Mouse (Mus musculus): Measurements from ENCODE around the gene Slc2a3.
A peak's percentile ranks its signal among the peaks of the same experiment; 100 is the strongest.
"Not testable (repeated sequence)": the region's sequence is repeated elsewhere in the genome, so short reads cannot be mapped to it uniquely, and the experiment has no call there.

Slc2a3 gene

GRCm38 (mm10) chr6:122763844-122764445 is 37.5 kb downstream of the Slc2a3 start:
- DNase-seq = peak; percentile 28 to 42

GRCm38 (mm10) chr6:122762952-122763700 is 38.3 kb downstream of the Slc2a3 start:
- no peak for DNase-seq

DNA sequence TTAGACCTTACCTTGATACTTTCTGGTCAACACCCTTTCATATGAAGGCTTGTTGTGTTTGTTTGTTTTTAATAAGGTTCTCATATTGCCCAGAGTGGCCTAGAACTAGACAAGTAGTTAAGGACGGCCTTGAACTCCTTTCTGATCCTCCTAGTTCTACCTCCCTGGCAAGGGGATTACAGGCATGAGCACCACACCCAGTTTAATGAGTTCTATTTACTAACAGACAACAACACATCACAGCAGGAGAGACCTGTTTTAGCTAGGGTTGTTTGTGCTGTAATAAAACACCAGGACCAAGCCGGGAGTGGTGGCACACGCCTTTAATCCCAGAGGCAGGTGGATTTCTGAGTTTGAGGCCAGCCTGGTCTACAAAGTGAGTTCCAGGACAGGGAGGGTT is 39.0 kb downstream of the Slc2a3 start:
- no peak for DNase-seq

- DNase-seq = no peak
Measured at GRCm38 (mm10) chr6:122761901-122762300, 39.5 kb downstream of the Slc2a3 start.

- DNase-seq = peak; percentile 90 to 93
Measured at GRCm38 (mm10) chr6:122761011-122761599, 40.3 kb downstream of the Slc2a3 start.

DNA sequence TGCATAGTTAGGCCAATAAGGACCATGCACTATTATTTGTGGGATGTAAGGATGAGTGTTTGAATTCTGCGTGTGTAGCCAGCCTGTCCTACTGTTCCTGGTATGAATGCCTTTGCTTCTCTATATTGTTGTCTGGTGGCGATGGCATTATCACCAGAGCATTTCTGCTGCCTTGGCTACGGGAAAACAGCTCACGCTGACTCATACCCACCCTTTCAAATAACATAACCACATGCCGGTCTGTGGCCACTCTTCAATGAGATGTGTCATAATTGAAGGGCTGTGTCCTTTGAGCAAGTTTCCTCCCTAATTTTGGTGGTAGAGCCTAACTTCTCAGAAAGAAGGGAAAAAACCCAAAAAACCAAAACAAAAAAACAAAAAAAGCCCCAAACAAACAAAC is 42.7 kb downstream of the Slc2a3 start:
- DNase-seq = no peak

DNA sequence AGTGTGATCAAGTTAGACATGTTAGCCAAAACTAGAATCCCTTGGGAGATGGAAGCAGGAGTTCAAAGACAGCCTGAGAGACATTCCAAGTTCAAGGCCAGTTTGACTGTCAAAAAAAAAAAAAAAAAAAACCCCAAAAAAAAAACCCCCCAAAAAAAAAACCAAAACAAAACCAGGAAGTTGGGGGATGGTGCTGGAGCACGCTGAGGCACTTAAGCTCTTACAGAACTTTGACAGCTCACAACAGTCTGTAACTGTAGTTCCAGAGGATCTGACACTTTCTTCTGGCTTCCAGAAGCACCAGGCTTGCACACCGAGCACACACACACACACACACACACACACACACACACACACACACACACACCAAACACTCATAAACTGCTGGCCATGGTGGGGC is 45.5 kb downstream of the Slc2a3 start:
- DNase-seq = no peak

- no peak for DNase-seq
Measured at GRCm38 (mm10) chr6:122750579-122750978, 50.9 kb downstream of the Slc2a3 start.

- DNase-seq = no peak
Measured at GRCm38 (mm10) chr6:122744505-122745249, 56.8 kb downstream of the Slc2a3 start.

- DNase-seq = peak; percentile 34 to 40
Measured at GRCm38 (mm10) chr6:122743353-122743752, 58.1 kb downstream of the Slc2a3 start.

DNA sequence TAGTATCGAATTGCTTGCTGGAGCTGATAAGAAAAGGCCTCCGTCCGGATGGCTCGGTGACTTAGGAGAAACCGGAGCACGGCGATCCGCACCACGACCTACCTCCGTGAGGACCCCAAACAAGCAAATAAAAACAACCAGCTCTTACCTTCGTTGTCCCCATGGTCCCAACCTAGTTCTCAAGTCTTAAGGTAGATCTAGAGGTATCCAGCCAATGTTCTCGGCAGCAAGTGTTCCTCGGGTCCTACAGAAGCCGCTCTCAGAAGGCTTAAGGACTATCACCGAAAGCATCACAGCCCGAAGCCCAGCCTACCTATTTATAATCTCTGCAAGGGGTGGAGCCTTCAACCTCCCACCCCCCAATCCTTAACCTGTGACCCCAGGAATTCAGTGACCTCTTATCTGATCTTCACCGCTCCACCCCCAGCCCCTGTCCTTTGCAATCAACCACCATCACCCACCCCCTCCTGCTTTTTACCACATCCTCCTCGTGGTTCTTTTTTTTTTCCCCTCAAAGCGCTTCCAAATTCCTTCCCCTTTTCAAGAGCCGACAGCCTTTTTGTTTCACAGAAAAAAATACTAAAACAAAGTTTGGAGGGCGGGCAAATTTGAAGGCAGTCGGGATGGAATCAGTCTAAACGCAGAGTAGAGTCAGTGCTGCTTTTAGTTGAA is 59.1 kb downstream of the Slc2a3 start:
- DNase-seq = peak; percentile 75 to 80

GRCm38 (mm10) chr6:122741460-122742227 is 59.8 kb downstream of the Slc2a3 start:
- DNase-seq = peak; percentile 59 to 64

GRCm38 (mm10) chr6:122739952-122740351 is 61.5 kb downstream of the Slc2a3 start:
- DNase-seq = peak; percentile 87 to 89

DNA sequence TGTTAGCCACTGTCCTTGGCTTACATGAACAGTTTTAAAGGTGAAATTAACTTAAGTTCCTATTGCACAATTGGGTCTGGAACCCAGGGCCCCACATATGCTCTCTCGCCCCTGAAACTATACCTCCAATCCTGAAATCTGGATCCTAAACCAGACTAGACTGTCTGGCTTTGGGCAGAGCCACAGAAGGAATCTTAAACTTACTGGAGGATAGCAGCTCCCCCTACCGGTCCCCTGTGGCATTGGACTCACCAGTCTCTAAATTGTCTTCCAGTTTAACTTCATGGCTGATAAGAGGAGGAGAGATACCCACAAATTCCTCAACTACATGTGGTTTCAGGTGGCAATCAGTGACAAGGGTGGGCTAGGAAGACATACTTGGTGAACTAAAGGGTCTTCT is 81.5 kb downstream of the Slc2a3 start:
- DNase-seq = peak; percentile 81 to 85

DNA sequence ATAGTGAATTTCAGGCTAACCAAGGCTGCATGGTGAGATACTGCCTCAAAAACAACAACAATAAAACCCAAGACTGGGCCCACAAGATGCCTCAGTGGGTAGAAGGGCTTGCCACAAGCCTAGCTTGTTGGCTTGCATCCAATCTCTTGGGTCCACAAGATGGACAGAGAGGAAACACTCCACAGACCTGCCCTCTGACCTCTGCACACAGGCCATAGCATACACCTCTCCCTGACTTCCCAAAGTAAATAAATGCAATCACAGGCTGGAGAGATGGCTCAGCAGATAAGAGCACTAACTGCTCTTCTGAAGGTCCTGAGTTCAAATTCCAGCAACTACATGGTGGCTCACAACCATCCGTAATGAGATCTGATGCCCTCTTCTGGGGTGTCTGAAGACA is 83.2 kb downstream of the Slc2a3 start:
- not testable (repeated sequence) for DNase-seq

GRCm38 (mm10) chr6:122715886-122716285 is 85.6 kb downstream of the Slc2a3 start:
- peak in 1 of 2 experiments; percentile 11 for DNase-seq

GRCm38 (mm10) chr6:122714707-122715365 is 86.6 kb downstream of the Slc2a3 start:
- DNase-seq = no peak

DNA sequence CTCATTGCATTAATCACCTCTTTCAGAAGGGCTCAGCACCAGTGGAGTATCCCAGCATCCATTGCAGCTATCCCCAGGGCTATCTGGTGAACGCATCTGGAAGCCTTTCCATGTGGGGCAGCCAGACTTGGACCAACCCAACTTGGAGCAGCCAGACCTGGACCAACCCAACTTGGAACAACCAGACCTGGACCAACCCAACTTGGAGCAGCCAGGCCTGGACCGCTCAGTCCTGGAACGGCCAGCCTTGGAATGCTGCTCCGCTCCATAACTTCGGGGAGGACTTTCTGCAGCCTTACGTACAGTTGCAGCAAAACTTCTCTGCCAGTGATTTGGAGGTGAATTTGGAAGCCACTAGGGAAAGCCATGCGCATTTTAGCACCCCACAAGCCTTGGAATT is 88.3 kb downstream of the Slc2a3 start:
- DNase-seq = not testable (repeated sequence)

DNA sequence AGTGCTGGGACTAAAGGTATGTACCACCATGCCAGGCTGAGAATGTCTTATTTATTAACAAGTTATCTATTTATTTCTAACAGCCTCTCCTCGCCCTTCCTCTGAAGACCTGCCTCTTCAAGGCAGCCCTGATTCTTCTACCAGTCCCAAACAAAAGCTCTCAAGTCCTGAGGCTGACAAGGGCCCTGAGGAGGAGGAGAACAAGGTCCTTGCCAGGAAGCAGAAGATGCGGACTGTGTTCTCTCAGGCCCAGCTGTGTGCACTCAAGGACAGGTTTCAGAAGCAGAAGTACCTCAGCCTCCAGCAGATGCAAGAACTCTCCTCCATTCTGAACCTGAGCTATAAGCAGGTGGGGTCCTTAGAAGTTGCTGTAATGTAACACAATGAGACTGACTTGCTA is 90.0 kb downstream of the Slc2a3 start:
- no peak for DNase-seq

- no peak for DNase-seq
Measured at GRCm38 (mm10) chr6:122708826-122709225, 92.6 kb downstream of the Slc2a3 start.

DNA sequence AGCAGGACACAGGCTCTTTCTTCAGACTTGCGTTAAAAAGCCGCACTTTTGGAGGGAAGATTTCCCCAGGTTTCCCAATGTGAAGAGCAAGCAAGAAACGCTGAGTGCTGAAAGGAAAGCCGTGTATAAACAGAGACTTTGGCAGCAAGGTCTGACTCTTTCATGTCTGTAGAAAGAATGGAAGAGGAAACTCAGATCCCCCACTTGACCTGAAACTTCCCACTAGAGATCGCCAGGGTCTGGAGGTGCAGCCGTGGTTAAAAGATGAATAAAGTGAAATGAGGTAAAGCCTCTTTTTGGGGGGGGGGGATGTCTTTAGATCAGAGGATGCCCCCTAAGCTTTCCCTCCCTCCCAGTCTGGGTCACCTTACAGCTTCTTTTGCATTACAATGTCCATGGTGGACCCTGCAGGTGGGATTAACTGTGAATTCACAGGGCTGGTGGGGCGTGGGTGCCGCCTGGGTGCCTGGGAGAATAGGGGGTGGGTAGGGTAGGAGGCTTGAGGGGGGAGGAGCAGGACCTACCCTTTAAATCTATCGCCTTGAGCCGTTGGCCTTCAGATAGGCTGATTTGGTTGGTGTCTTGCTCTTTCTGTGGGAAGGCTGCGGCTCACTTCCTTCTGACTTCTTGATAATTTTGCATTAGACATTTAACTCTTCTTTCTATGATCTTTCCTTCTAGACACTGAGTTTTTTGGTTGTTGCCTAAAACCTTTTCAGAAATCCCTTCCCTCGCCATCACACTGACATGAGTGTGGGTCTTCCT is 94.2 kb downstream of the Slc2a3 start, which contains the start of gene Nanog:
Gene Nanog, plus strand, starts transcription at position 454 of the 765 bp plus-strand sequence.
- no peak for DNase-seq

All from cerebellum, postnatal 10 days (tissue).